Mouse (Mus musculus) mesoderm, embryonic 11.5 days (tissue): ENCODE measurements around the gene Pi4k2a.
A peak's percentile ranks its signal among the peaks of the same experiment; 100 is the strongest.

Experiments used
- DNase-seq: peaks from one replicate; pipeline ENCODE4 v3.0.0-alpha.2; 2012; ENCODE audit warnings: low read depth, low spot score

Pi4k2a gene

DNA sequence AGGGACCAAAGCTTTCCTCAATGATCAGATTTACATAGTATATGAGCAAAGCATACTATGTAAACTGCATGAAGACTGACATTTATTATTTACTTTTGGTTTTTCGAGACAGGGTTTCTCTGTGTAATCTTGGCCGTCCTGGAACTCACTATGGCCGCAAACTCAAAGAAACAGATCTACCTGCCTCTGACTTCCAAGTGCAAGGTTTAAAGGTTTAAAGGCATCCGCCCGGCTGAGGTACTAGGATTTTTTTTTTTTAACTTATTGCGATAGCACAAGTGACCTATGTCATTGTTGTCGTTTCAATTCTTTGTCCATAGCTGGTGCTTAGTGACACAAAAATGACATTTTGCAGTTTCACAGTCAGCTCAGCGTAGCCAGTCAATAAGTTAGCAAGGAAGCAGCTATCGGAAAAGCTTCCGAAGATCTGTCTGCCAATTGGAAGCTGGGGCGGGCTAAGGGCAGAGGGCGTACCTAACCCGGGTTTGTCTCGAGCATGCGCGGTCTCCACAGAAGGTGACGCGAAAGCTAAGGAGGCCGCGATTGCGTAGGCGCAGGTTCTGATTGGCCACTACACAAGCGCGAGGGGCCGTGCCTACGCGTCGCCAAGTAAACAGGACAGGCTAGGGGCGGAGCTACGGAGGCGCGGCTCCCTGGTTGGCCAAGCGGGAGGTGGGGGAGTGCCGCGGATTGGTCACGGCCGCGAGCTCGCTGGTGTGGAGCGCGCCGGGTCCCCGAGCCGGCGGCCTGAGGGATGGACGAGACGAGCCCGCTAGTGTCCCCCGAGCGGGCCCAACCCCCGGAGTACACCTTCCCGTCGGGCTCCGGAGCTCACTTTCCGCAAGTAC, at the start of gene Pi4k2a:
Pi4k2a (plus strand) TSS at position 723 of the 848 bp plus-strand sequence.
- DNase-seq, result peak; percentile 100

GRCm38 (mm10) chr19:42043988-42044387, 46.3 kb upstream of the Pi4k2a start:
- no peak for DNase-seq

- peak; percentile 87 for DNase-seq
Measured at GRCm38 (mm10) chr19:42045269-42046102, 44.8 kb upstream of the Pi4k2a start, which contains the start of gene Hoga1. TSS of gene Hoga1 (plus strand) at chr19:42045610.

DNA sequence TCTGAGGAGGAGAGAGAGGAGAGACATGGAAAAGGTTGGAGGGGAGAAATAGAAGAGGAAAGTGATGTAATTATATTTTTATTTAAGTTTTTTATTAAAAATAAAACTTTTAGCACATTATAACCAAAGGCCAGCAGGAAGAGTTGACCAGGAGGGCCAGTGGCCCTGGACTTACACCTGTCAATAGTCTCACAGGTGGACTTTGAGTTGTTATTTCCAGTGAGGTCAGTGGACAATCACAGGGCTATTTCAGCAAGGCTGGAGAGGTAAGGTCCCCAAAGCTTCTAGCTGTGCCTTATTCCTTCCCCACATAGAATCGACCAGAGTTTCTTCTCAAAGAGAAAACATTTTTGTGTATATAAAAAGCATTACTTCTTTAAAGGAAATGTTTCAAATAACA, 40.0 kb upstream of the Pi4k2a start:
- no peak for DNase-seq

GRCm38 (mm10) chr19:42051351-42051750, 38.9 kb upstream of the Pi4k2a start:
- DNase-seq, result no peak

GRCm38 (mm10) chr19:42051948-42052347, 38.3 kb upstream of the Pi4k2a start, which contains the start of gene 4933411K16Rik:
TSS of gene 4933411K16Rik (plus strand) at chr19:42052248.
- DNase-seq, result no peak

DNA sequence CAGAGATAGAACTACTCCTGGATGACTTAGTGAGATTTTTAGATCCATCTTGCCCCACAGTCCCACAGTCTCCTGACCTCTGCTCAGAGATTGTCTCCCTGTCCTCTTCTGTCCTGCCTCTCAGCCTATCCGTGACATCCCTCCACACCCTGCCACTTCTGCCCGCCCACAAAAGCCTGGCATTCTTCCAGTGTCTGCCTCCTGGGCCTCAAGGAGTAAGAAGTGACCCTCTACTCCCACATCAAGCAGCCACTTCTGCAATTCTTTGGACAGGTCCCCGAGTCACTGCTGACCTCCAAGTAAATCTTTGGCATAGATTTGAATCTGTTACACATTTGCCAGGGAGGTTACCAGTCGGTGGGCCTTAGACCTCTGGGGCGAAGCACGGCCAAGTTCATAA, 36.0 kb upstream of the Pi4k2a start:
- DNase-seq, result no peak

DNA sequence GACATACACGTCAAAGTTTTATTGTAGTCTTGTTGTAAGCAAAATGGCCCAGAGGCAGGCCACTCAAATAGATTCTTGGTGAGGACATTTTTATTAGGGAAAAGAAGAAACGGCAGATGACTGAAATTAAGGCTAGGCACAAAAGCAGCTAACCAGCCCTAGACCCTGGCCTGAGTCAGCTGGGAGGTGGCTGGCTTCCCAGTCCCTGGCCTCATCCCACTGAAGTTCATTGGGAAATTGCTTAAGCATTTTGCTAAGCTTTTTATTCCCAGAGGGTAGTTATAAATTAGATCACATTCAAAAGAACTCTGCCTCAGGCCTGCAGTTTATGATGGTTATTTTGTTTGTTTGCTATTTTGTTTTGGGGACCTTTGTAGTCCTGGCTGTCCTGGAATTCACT, 34.4 kb upstream of the Pi4k2a start:
- no peak for DNase-seq

DNA sequence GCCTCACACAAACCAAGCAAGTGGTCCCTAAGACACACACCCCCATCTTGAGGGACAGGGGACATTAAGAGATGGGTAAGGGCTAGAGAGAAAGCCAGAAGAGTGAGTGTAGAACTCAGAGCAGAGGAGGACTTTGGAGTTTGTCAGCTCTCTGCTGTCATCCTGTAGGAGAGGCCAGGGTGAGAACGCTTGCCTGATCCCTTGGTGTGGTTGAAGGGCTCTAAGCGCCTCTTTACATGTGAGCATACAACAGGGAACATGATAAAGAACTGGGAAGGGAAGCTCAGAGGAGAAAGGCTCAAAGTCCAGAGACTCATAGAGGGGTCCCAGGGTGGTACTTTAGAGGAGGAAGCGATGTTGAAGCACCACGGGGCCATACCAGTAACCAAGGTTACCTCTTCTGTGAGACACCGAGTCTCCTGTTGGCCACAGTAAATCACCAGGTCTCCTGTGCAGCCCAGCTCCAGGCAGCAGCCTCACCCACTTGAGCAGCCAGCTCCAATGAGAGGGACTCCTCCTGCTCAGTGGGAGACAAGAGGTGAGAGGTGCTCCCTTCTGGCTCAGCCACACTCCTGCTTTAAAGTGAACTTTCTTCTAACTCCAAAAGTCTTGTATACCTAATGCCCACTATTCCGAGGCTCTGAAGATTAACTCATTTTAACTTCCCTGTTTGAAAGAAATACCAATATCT, 33.4 kb upstream of the Pi4k2a start:
- DNase-seq, result no peak

GRCm38 (mm10) chr19:42058426-42058825, 31.8 kb upstream of the Pi4k2a start:
- DNase-seq, result no peak

DNA sequence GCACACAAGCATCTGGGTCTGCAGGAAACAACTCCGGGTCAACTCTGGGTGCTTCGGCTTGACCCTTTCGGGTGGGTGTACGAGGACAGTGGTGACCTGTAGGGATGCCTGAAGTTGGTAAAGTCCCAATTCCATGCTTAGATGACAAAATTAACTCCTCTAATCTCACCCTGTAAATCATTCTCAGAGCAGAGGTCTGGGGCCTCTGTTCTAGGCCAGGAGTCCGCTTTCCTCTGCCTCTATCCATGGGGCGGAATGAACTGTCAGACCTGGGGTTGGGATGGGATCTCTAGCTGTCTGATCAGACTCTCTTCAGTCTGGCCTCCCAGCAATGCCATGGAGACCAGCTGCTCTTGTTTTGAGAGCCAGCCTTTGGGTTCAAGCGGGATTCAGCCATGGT, 28.8 kb upstream of the Pi4k2a start:
- DNase-seq, result no peak

GRCm38 (mm10) chr19:42068441-42069240, 21.6 kb upstream of the Pi4k2a start:
- no peak for DNase-seq

DNA sequence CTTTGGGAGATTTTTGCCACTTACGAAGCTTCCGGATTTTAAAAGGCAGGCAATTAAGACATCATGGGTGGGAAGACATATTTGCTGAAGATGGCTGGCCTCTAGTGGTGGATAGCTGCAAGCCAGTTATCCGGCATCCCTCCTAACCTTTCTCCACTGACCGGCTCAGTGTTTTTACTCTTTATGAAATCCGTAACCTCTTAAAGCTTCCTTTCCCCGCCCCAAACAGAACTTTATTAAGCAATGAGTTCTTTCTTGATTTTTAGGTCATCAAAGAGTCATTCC, 21.1 kb upstream of the Pi4k2a start:
- no peak for DNase-seq

DNA sequence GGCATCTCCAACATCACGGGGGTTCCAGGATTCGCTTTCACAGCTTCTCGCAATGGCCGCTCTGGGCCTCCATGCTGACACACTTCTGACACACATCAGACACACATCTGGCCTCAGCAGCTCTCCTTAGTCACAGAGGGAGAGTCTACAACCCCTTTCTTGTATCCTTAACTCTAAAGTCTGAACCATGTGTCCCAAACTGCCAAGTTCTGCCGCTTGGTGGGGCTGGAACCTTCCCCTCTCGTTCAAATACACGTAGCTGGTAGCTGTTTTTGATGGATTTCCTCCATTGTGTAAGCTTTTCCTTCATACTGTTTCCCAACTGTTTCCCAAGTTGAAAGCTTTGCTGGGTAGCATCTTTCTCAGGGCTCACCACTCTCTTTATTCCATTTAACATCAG, 19.0 kb upstream of the Pi4k2a start:
- no peak for DNase-seq

GRCm38 (mm10) chr19:42071886-42072608, 18.2 kb upstream of the Pi4k2a start:
- DNase-seq, result no peak

DNA sequence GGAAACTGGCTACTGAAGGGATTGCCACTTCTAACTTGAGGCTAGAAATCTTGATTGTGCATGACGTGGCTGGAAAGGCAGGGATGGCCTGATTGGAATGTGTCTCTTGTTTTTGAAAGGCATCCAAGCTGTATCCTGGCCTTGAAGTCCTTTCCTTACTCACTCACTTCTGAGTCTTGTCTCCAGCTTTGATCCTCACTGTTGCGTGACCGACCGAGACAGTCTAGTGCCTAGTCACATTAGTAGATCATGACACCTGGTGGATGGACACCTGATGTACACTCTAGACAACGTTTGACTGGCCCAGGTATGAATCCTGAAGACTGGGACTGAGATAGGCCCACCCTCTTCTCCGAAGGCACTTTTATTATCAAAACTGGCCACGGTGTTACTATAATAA, 17.5 kb upstream of the Pi4k2a start:
- DNase-seq, result no peak

DNA sequence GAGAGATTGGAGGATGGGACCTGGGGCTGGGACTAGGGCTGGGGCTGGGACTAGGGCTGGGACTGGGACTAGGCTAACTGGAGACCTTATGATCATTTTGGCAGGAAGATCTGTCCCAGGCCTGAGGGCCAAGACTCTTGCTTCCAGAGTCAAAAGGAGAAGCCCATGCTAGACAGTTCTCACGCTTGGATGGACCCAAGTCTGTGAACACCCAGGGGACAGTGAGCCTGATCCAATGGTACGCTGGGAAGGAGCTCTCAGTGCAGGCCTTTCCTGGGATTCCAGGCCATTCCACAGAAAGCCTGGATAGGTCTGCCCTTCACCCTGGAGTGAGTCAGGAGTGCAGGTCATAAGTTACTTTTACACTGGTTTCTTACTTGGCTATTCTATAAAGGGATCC, 15.2 kb upstream of the Pi4k2a start:
- DNase-seq, result no peak

DNA sequence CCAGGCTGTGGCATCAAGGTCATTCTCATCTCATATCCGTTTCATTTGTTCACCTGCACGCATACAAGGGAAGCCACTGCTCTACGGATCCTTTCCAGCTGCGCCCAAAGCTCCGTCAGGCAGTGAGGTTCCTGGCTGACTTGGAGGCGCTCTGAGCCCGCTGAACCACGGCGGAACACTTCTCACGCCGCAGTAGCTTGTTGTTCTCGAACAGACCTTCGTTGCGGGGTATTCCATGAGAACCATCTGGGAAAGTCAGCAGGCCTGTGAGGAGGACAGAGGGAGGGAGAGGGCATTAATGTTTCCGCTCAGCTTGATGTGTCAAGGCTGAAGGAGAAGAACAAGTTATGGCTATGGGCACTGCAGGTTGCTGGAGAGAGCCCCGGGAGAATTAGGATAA, 14.3 kb upstream of the Pi4k2a start:
- DNase-seq, result no peak

GRCm38 (mm10) chr19:42078566-42078965, 11.7 kb upstream of the Pi4k2a start:
- no peak for DNase-seq

GRCm38 (mm10) chr19:42079006-42079405, 11.3 kb upstream of the Pi4k2a start:
- no peak for DNase-seq

DNA sequence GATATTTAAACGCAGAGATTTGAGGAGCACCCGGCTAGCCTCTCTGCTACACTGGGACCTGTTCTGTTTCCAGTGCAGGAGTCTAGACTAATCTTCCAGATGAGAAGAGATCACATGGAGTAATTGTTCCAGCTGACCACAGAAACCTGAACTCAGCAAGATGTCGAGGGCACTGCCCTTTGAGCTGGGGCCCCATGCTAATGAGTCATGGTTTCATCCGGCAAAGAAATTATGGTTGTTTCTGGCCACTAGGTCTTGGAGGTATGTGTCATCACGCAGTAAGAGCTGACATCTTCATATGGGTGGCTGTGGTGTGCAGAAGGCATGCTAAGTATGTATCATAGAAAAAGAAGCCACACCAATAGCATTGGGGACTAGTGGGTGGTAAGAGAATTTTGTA, 10.3 kb upstream of the Pi4k2a start:
- no peak for DNase-seq
